ENCODE assay signal across 8 mouse cellular contexts in the genomic region with DNA sequence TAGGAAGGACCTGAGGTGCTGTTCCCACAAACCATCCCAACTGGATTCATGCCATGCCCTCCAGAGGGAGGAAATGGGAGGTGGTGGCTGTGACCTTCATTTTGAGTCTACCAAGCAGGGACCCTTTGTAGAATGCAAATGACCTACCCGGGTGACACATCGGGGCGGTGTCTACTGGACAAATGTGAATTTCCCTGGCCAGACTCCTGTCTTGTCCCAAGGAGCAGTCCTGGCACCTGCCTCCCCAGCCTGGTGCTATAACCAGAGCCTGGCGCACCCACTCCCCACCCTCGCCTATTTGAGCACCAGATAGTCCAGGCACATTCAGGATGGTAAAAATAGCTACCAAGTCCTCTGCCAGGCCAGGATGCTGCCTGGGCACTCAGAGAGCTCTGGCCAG.
DNase-seq lines count a peak whose midpoint lies in the region; ATAC-seq and TF ChIP-seq lines count a peak whose summit lies in the region.

No protein-coding gene starts in this region.

- peak; percentile 76 to 86 for DNase-seq in heart, adult 18-20 months
- no peak for DNase-seq in heart, postnatal 4 days
- DNase-seq in lung, postnatal 0 days (ENCODE audit: low spot score): no peak
- DNase-seq in thymus, postnatal 4 days: no peak
- DNase-seq in embryo, embryonic 9.5 days (ENCODE audit: extremely low spot score): no peak
- DNase-seq in B cell, adult 2 months: no peak

- H3K4me2 ChIP-seq in heart, embryonic 12.5 days: peak overlapping the region; percentile 85
- peak overlapping the region; percentile 54 for H3K4me2 ChIP-seq in lung, postnatal 0 days (replicated peaks; ENCODE audit: low read depth, low read length)

- H3K4me1 ChIP-seq in cortical plate, adult 2 months (ENCODE audit: control insufficient read depth, insufficient read depth, low read length): no peaks in the 10 kb centered on the region
- peaks cover 94% of the 10 kb centered on the region for H3K4me1 ChIP-seq in heart, embryonic 12.5 days (replicated peaks)
- H3K4me1 ChIP-seq in lung, postnatal 0 days (ENCODE audit: insufficient read depth, low read depth, low read length): peaks cover 67% of the 10 kb centered on the region

- peaks cover 19% of the 10 kb centered on the region for H3K36me3 ChIP-seq in heart, embryonic 12.5 days
- peaks cover 19% of the 10 kb centered on the region for H3K36me3 ChIP-seq in lung, postnatal 0 days (ENCODE audit: insufficient read depth, low read length)

- WGBS in heart, embryonic 12.5 days: 60% methylated on average over 5 of the region's 5 CpGs
- WGBS in lung, postnatal 0 days: 62% methylated on average over 5 of the region's 5 CpGs

- peak overlapping the region; percentile 90 for H3K9ac ChIP-seq in heart, embryonic 12.5 days
- H3K9ac ChIP-seq in lung, postnatal 0 days (replicated peaks; ENCODE audit: low read depth): peak overlapping the region; percentile 59

- H3K4me3 ChIP-seq in cortical plate, adult 2 months (ENCODE audit: insufficient read depth, low read length): peak overlapping the region; percentile 11
- peak overlapping the region; percentile 57 for H3K4me3 ChIP-seq in heart, embryonic 12.5 days
- peak overlapping the region; percentile 21; the same call in 1 of the 2 replicates for H3K4me3 ChIP-seq in lung, postnatal 0 days (ENCODE audit: low read depth, low read length)

- no peak for ATAC-seq in heart, embryonic 12.5 days (ENCODE audit: insufficient number of reproducible peaks, low FRiP score)
- ATAC-seq in lung, postnatal 0 days: no peak

- TF ChIP-seq EP300 in lung, postnatal 0 days (IDR thresholded peaks at IDR 0.05): no peak; the same call in 1 of the 2 replicates

- no peak for TF ChIP-seq POLR2A in cortical plate, adult 2 months (IDR thresholded peaks at IDR 0.05; ENCODE audit: extremely low read depth, insufficient read depth, low read length)

- 0 out of 2 replicates have a peak overlapping the region, but pooled peaks have one; percentile 0 for H3K27ac ChIP-seq in cortical plate, adult 2 months (ENCODE audit: insufficient read depth, low read length)
- peak overlapping the region; percentile 99 for H3K27ac ChIP-seq in heart, embryonic 12.5 days (ENCODE audit: poor library complexity, severe bottlenecking)
- H3K27ac ChIP-seq in lung, postnatal 0 days (ENCODE audit: low read length): peak overlapping the region; percentile 94

- no peak for TF ChIP-seq CTCF in cortical plate, adult 2 months (IDR thresholded peaks at IDR 0.05; ENCODE audit: extremely low read depth, insufficient read depth, low read length)
- TF ChIP-seq CTCF in lung, postnatal 0 days (IDR thresholded peaks at IDR 0.05): no peak

- no peaks in the 10 kb centered on the region for H3K27me3 ChIP-seq in heart, embryonic 12.5 days (replicated peaks)
- H3K27me3 ChIP-seq in lung, postnatal 0 days (replicated peaks; ENCODE audit: insufficient read depth, low read length): no peaks in the 10 kb centered on the region

- no peaks in the 10 kb centered on the region for H3K9me3 ChIP-seq in heart, embryonic 12.5 days (replicated peaks)
- no peaks in the 10 kb centered on the region for H3K9me3 ChIP-seq in lung, postnatal 0 days (ENCODE audit: low read length)

Comparison
In these comparisons a context has a peak if more than half of its experiments do, and no peak if none do; other contexts are left out.
1. DNase-seq: peak in heart, adult 18-20 months (2 of 2); none in heart, postnatal 4 days (single experiment), lung, postnatal 0 days (single experiment), thymus, postnatal 4 days (single experiment), embryo, embryonic 9.5 days (single experiment) and B cell, adult 2 months (0 of 2).
2. H3K27ac ChIP-seq: peak in every context shown above with its lines; median percentile 99 in heart, embryonic 12.5 days; 94 in lung, postnatal 0 days; 0 in cortical plate, adult 2 months.
3. Peak in every context shown above with its lines, with median percentiles within 50 percentile points of each other: H3K4me3 ChIP-seq.